Mouse (Mus musculus): ENCODE measurements around the gene Gm44503. TPM values are rescaled to one million over a fixed set of nuclear protein-coding genes. Genes with fewer than 3 reads are reported as not detected.

Gene Gm44503
- polyA plus RNA-seq, 1 experiment = not detected

GRCm38 (mm10) chr9:73044146-73045079 lies 85.8 kb downstream of the Gm44503 start, which contains the start of gene Rab27a:
Rab27a (plus strand) TSS chr9:73044854.
- H3K4me3 ChIP-seq (replicated peaks) = peak within 1 kb of the TSS; percentile 99
- H3K27me3 ChIP-seq (replicated peaks) = no peaks in the 10 kb centered on the region
- no peaks in the 10 kb centered on the region for H3K9me3 ChIP-seq
- peaks cover 23% of the 10 kb centered on the region for H3K36me3 ChIP-seq (replicated peaks; ENCODE audit: low read length)
- TF ChIP-seq GATA1 (IDR thresholded peaks at IDR 0.05; ENCODE audit: borderline replicate concordance, low read length) = no peak
- no peak for TF ChIP-seq FLI1 (IDR thresholded peaks at IDR 0.05; ENCODE audit: low read length)
- H3K4me1 ChIP-seq = peaks cover 69% of the 10 kb centered on the region

- no peaks in the 10 kb centered on the region for H3K9me3 ChIP-seq
- peaks cover 73% of the 10 kb centered on the region for H3K4me1 ChIP-seq
- TF ChIP-seq FLI1 (IDR thresholded peaks at IDR 0.05; ENCODE audit: low read length) (no peak), GATA1 (IDR thresholded peaks at IDR 0.05; ENCODE audit: borderline replicate concordance, low read length) (no peak)
- no peaks in the 10 kb centered on the region for H3K27me3 ChIP-seq (replicated peaks)
- H3K36me3 ChIP-seq (replicated peaks; ENCODE audit: low read length) = peaks cover 28% of the 10 kb centered on the region
- peak overlapping the region; percentile 99 for H3K4me3 ChIP-seq (replicated peaks)
These were observed 86.6 kb downstream of the Gm44503 start for GRCm38 (mm10) chr9:73045204-73045603.

GRCm38 (mm10) chr9:73045711-73046110 lies 87.1 kb downstream of the Gm44503 start:
- Histone ChIP-seq H3K27me3 (replicated peaks) (no peaks in the 10 kb centered on the region), H3K4me3 (replicated peaks) (peak overlapping the region; percentile 99), H3K36me3 (replicated peaks; ENCODE audit: low read length) (peaks cover 33% of the 10 kb centered on the region), H3K4me1 (peaks cover 73% of the 10 kb centered on the region), H3K9me3 (no peaks in the 10 kb centered on the region)
- TF ChIP-seq GATA1 (IDR thresholded peaks at IDR 0.05; ENCODE audit: borderline replicate concordance, low read length) (no peak), FLI1 (IDR thresholded peaks at IDR 0.05; ENCODE audit: low read length) (no peak)

- TF ChIP-seq GATA1 (IDR thresholded peaks at IDR 0.05; ENCODE audit: borderline replicate concordance, low read length) (no peak), FLI1 (IDR thresholded peaks at IDR 0.05; ENCODE audit: low read length) (no peak)
- peaks cover 84% of the 10 kb centered on the region for H3K4me1 ChIP-seq
- H3K27me3 ChIP-seq (replicated peaks) = no peaks in the 10 kb centered on the region
- H3K4me3 ChIP-seq (replicated peaks) = peak overlapping the region; percentile 76
- peaks cover 45% of the 10 kb centered on the region for H3K36me3 ChIP-seq (replicated peaks; ENCODE audit: low read length)
- no peaks in the 10 kb centered on the region for H3K9me3 ChIP-seq
These were observed 89.3 kb downstream of the Gm44503 start for GRCm38 (mm10) chr9:73047906-73048305.

- H3K4me3 ChIP-seq (replicated peaks) = peak overlapping the region; percentile 7
- no peaks in the 10 kb centered on the region for H3K27me3 ChIP-seq (replicated peaks)
- peaks cover 52% of the 10 kb centered on the region for H3K36me3 ChIP-seq (replicated peaks; ENCODE audit: low read length)
- H3K9me3 ChIP-seq = no peaks in the 10 kb centered on the region
- peaks cover 91% of the 10 kb centered on the region for H3K4me1 ChIP-seq
- TF ChIP-seq GATA1 (IDR thresholded peaks at IDR 0.05; ENCODE audit: borderline replicate concordance, low read length) (no peak), FLI1 (IDR thresholded peaks at IDR 0.05; ENCODE audit: low read length) (no peak)
These were observed 90.3 kb downstream of the Gm44503 start for GRCm38 (mm10) chr9:73048927-73049326.

- Histone ChIP-seq H3K4me1 (peaks cover 90% of the 10 kb centered on the region), H3K9me3 (no peaks in the 10 kb centered on the region), H3K36me3 (replicated peaks; ENCODE audit: low read length) (peaks cover 60% of the 10 kb centered on the region), H3K4me3 (replicated peaks) (no peak overlapping the region), H3K27me3 (replicated peaks) (no peaks in the 10 kb centered on the region)
- TF ChIP-seq FLI1 (IDR thresholded peaks at IDR 0.05; ENCODE audit: low read length) = no peak
- no peak for TF ChIP-seq GATA1 (IDR thresholded peaks at IDR 0.05; ENCODE audit: borderline replicate concordance, low read length)
These were observed 91.2 kb downstream of the Gm44503 start for GRCm38 (mm10) chr9:73049833-73050232.

GRCm38 (mm10) chr9:73050606-73051005 lies 92.0 kb downstream of the Gm44503 start:
- no peaks in the 10 kb centered on the region for H3K27me3 ChIP-seq (replicated peaks)
- peaks cover 68% of the 10 kb centered on the region for H3K36me3 ChIP-seq (replicated peaks; ENCODE audit: low read length)
- H3K4me3 ChIP-seq (replicated peaks) = no peak overlapping the region
- H3K9me3 ChIP-seq = no peaks in the 10 kb centered on the region
- peaks cover 90% of the 10 kb centered on the region for H3K4me1 ChIP-seq
- no peak for TF ChIP-seq FLI1 (IDR thresholded peaks at IDR 0.05; ENCODE audit: low read length)
- no peak for TF ChIP-seq GATA1 (IDR thresholded peaks at IDR 0.05; ENCODE audit: borderline replicate concordance, low read length)

- Histone ChIP-seq H3K27me3 (replicated peaks) (no peaks in the 10 kb centered on the region), H3K4me3 (replicated peaks) (no peak overlapping the region), H3K9me3 (no peaks in the 10 kb centered on the region), H3K36me3 (replicated peaks; ENCODE audit: low read length) (peaks cover 84% of the 10 kb centered on the region), H3K4me1 (peaks cover 76% of the 10 kb centered on the region)
- TF ChIP-seq FLI1 (IDR thresholded peaks at IDR 0.05; ENCODE audit: low read length) (no peak), GATA1 (IDR thresholded peaks at IDR 0.05; ENCODE audit: borderline replicate concordance, low read length) (no peak)
These were observed 96.8 kb downstream of the Gm44503 start for GRCm38 (mm10) chr9:73055441-73055911.

- no peak overlapping the region for H3K4me3 ChIP-seq (replicated peaks)
- no peak for TF ChIP-seq GATA1 (IDR thresholded peaks at IDR 0.05; ENCODE audit: borderline replicate concordance, low read length)
- no peak for TF ChIP-seq FLI1 (IDR thresholded peaks at IDR 0.05; ENCODE audit: low read length)
- peaks cover 77% of the 10 kb centered on the region for H3K36me3 ChIP-seq (replicated peaks; ENCODE audit: low read length)
- no peaks in the 10 kb centered on the region for H3K9me3 ChIP-seq
- H3K4me1 ChIP-seq = peaks cover 66% of the 10 kb centered on the region
- no peaks in the 10 kb centered on the region for H3K27me3 ChIP-seq (replicated peaks)
These were observed 100.6 kb downstream of the Gm44503 start for GRCm38 (mm10) chr9:73059224-73059623.

All from megakaryocyte, embryonic 14.5 days (primary cell).